Mouse (Mus musculus) spleen, adult 2 months (tissue): ENCODE measurements around the gene Kcnk3.

Source experiments
- CTCF ChIP-seq: fragments of 200-500 bp; IDR thresholded peaks from 2 replicates; pipeline ENCODE4 v1.5.1; 2011; ENCODE audit warnings: mild to moderate bottlenecking, inconsistent platforms; ENCODE audit not compliant: insufficient read depth, insufficient read length, insufficient replicate concordance; ENCODE audit errors: extremely low read depth
- POLR2A ChIP-seq: fragments of 200-500 bp; IDR thresholded peaks from 2 replicates; pipeline ENCODE4 v1.6.1; 2011; ENCODE audit warnings: low read depth, low read length, inconsistent platforms

DNA sequence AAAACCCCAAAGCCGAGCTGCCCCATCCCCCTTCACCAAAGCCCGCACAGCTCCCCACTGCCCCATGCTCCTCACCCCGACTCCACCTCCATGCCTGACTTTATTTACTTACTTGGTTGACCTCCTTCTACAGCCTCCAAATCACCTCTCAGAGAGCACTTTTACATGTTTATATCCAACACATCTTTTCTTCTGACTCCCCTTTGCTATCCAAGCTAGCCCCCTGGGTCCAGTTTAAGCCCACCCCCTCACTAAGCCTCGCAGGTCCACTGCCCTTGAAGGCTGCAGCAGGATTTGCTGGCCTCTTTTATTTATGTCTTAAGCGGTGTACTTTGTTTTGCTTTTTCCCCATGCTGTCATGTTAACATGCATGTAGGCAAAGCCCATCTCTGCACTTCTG is 2.3 kb downstream of the Kcnk3 start:
- TF ChIP-seq CTCF, result no peak
- TF ChIP-seq POLR2A, result no peak
